Mouse (Mus musculus) right cerebral cortex, postnatal 4 days (tissue): Measurements from ENCODE around the gene Tmem43.
A peak's percentile ranks its signal among the peaks of the same experiment; 100 is the strongest.

Experiments used
- DNase-seq: peaks from one replicate; pipeline ENCODE4 v3.0.0-alpha.2; 2022

Gene Tmem43

GRCm38 (mm10) chr6:91489872-91490271 is 16.4 kb downstream of the Tmem43 start:
- no peak for DNase-seq

- DNase-seq: no peak
These were observed 17.5 kb downstream of the Tmem43 start for GRCm38 (mm10) chr6:91491004-91491403.

GRCm38 (mm10) chr6:91493053-91493452 is 19.6 kb downstream of the Tmem43 start:
- DNase-seq: no peak

- no peak for DNase-seq
These were observed 21.0 kb downstream of the Tmem43 start for GRCm38 (mm10) chr6:91494526-91494925.

GRCm38 (mm10) chr6:91503302-91503701 is 29.8 kb downstream of the Tmem43 start:
- DNase-seq: no peak

- DNase-seq: no peak
These were observed 32.5 kb downstream of the Tmem43 start for GRCm38 (mm10) chr6:91506036-91506435.

GRCm38 (mm10) chr6:91508041-91508440 is 34.5 kb downstream of the Tmem43 start:
- DNase-seq: no peak

- peak; percentile 79 for DNase-seq
These were observed 35.8 kb downstream of the Tmem43 start for GRCm38 (mm10) chr6:91509326-91509725.

- no peak for DNase-seq
These were observed 36.7 kb downstream of the Tmem43 start for GRCm38 (mm10) chr6:91510211-91510610.

- DNase-seq: no peak
These were observed 40.6 kb downstream of the Tmem43 start for GRCm38 (mm10) chr6:91514135-91514534.

GRCm38 (mm10) chr6:91514737-91515362 is 41.3 kb downstream of the Tmem43 start:
- DNase-seq: no peak

- DNase-seq: peak; percentile 96
These were observed 42.3 kb downstream of the Tmem43 start, which contains the start of the genes Xpc and Lsm3 for GRCm38 (mm10) chr6:91515545-91516449. Gene Xpc, minus strand, starts transcription at chr6:91515888. Gene Lsm3, plus strand, starts transcription at chr6:91515928.

- DNase-seq: no peak
These were observed 45.0 kb downstream of the Tmem43 start for GRCm38 (mm10) chr6:91518454-91519020.

- no peak for DNase-seq
These were observed 49.3 kb downstream of the Tmem43 start for GRCm38 (mm10) chr6:91522816-91523215.

GRCm38 (mm10) chr6:91525544-91525943 is 52.0 kb downstream of the Tmem43 start:
- DNase-seq: no peak

GRCm38 (mm10) chr6:91527227-91527860 is 53.8 kb downstream of the Tmem43 start:
- no peak for DNase-seq

- no peak for DNase-seq
These were observed 54.8 kb downstream of the Tmem43 start for GRCm38 (mm10) chr6:91528265-91528664.

- no peak for DNase-seq
These were observed 57.2 kb downstream of the Tmem43 start for GRCm38 (mm10) chr6:91530673-91531072.

GRCm38 (mm10) chr6:91531276-91531675 is 57.8 kb downstream of the Tmem43 start:
- DNase-seq: no peak

GRCm38 (mm10) chr6:91532661-91533060 is 59.2 kb downstream of the Tmem43 start:
- no peak for DNase-seq

- DNase-seq: no peak
These were observed 59.9 kb downstream of the Tmem43 start for GRCm38 (mm10) chr6:91533359-91533758.

GRCm38 (mm10) chr6:91533771-91534170 is 60.3 kb downstream of the Tmem43 start:
- DNase-seq: no peak

- no peak for DNase-seq
These were observed 60.8 kb downstream of the Tmem43 start for GRCm38 (mm10) chr6:91534268-91534667.
